Mouse (Mus musculus): ENCODE measurements around the gene Rilp.

Rilp gene

DNA sequence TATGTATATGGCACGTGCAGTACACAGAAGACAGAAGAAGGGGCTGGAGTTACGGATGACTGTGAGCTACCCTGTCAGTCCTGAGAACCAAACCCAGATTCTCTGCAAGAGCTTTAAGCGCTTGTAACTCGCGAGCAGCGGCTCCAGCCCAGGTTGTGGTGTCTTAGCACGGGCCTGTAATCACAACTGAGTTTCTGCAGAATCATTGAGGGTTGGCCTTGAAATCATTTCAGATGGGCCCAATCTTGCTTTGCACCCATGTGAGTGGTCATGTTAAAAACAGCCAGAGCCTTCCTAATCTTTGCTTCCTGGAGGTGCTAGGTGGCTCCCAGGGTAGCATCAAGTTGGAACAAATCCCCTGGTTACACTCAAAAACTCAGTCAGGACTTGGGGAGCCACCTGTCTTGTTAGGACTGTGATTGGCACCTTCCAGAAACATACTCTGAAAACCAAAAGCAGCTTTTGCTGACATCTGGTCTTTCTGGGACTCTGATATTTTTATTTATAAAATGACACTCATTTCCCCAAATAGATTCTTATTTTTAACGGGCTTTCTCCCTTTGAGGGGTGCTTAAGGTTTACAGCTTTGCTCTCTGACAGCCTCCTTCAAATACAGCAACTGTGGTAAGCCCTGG is 50.1 kb downstream of the Rilp start:
- no peak for DNase-seq

DNA sequence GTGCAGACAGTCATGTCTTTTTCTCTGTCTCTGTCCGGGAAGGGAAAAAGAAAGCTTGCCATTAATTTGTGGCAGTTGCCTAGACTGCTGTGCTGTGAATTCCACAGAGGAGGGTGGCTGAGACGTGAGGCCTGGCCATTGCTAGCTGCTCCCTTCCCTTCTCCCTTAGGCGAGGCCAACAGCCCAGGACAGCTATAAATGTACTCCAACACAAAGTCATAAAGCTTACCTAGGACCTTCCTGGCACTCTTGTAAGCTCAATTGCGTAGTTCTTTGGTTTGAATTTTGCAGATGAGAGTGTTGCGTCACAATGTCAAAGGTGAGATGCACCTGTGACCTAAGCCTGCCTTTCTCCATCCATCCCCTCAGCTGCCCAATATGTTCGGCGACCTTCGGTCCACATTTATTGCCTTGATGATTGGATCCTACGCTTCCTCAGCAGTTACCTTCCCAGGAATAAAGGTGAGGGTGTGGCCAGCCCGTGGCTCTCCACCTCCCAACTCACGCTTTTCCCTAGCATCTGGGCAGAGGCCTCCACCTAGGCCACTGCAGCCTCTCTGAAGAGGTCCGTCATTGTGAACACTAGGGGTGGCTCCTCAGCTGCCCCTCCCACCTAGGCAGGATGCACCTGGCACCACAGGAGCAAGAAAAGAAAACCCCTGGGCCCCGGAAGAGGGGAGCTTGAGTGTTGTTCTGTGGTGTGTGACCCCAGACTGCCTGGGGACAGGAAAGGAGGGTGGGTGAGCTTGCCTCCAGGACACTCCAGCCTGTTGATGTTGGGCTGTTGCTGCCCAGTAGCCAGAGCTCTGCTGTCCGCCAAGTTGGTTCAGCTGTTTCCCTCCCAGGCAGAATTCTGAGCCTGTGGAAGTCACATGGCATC is 50.9 kb downstream of the Rilp start:
- no peak for DNase-seq

DNA sequence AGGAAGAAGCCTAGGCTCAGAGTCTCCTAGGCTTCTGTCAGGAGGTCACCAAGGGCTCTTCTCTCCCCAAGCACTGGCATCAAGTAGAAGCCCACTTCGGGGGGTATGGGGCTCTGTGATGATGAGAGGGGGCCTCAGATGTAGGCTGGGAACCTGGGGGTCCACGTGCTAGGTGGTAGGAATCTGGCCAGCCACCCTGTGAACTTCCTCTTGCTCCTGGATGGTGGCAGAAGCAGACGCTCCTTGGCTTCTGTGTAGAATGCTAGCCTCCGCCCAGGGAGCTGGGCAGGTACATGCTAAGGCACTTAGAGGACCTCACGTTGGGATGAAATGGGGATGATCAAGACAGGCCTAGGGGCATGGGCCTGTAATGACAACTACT is 51.5 kb downstream of the Rilp start:
- DNase-seq: no peak

Data from lung, postnatal 10 days (tissue).